Mouse (Mus musculus) lung, adult 2 months (tissue): ENCODE results near the gene Ttc34.

Source experiments
- CTCF ChIP-seq: fragments of 200-500 bp; IDR thresholded peaks from 2 replicates; pipeline ENCODE4 v1.5.1; 2011; ENCODE audit warnings: mild to moderate bottlenecking, low read length, control low read depth; ENCODE audit not compliant: insufficient read depth
- POLR2A ChIP-seq: fragments of 200-500 bp; IDR thresholded peaks from 2 replicates; pipeline ENCODE4 v1.6.1; 2011; ENCODE audit warnings: low read depth, mild to moderate bottlenecking, control low read depth, low read length, borderline replicate concordance; ENCODE audit errors: extremely low read depth

DNA sequence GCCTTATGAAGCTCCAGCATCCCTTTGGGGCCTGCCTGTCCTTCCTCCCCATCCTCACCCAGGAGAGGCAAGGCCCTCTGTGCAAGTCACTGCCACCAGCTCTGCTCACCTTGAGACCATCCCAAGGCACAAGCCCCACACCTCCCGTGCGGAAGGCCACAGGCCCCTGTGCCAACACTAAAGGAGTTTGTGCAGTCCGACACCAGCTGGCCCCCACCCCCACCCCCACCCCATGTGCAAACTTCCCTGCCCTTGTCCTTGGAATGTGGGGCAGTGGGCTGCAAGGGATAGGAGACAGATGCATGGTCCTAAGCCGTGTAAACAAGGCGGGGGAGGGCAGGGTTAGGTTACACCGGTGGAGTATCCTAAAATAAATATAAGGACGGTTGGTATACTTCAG lies 43.8 kb upstream of the Ttc34 start:
- TF ChIP-seq CTCF (no peak), POLR2A (no peak)
